Mouse (Mus musculus) neural tube, embryonic 10.5 days (tissue): ENCODE data around the gene Pakap.

Experiments used
- DNase-seq: peaks from one replicate; pipeline ENCODE4 v3.0.0-alpha.2; 2017; ENCODE audit warnings: low spot score; ENCODE audit errors: extremely low spot score

Gene Pakap

DNA sequence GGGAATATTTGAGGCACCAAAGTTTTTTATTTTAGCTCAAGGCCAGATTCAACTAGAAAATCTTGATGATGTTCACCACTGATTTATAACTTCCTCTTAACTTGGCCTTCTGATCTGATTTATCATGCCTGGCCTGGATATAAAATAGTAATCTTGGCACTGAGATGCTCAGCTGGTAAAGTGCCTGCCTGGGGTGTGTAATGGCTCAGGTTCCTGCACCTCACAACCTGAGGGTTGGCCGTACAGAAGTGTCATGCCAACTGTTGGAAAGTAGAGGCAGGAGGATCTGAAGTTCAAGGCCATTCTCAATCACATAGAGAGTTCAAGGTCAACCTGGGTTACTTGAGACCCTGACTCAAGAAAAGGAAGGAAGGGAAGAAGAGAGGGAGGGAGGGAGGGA lies 57.3 kb downstream of the Pakap start:
- DNase-seq: no peak

DNA sequence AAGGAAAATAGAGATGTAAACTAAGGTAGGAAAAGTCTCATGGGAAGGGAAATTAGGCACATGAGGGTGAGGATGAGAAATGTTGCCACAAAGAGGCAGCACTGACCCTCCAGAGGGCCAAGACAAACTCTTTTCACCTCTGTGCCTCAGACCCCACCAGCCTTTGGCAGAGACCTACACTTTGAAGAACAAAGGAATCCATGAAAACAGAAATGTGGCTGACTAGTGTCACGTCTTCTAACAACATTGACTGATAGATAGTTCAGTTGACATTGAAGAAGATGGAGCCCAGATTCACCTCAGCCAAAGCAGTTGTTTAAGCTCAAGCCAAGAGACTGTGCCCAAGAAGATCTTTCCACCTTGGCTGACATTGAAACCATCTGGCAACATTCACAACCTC lies 57.8 kb downstream of the Pakap start:
- DNase-seq: no peak

- no peak for DNase-seq
Observed at GRCm38 (mm10) chr4:57626921-57627320, 58.9 kb downstream of the Pakap start.

GRCm38 (mm10) chr4:57632386-57632785 lies 64.4 kb downstream of the Pakap start:
- no peak for DNase-seq

DNA sequence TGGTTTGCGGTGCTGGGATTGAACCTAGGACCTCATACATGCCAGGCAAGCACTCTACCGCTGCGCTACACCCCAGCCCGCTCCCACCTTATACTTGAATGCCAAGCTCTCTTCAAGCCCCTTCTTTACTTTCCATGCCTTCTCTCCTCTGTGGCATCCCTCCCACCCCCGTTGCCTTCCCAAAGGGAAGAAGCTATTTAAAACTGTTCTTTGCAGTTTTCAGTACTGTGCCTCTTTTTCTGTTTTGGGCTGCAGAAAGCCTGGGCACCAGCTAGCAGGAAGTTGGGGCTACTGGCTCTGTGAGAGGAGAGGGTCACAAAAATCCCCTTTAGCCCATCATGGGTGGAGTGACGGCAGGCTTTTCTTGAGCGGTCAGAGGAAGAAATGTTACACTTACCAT lies 65.1 kb downstream of the Pakap start:
- no peak for DNase-seq

DNA sequence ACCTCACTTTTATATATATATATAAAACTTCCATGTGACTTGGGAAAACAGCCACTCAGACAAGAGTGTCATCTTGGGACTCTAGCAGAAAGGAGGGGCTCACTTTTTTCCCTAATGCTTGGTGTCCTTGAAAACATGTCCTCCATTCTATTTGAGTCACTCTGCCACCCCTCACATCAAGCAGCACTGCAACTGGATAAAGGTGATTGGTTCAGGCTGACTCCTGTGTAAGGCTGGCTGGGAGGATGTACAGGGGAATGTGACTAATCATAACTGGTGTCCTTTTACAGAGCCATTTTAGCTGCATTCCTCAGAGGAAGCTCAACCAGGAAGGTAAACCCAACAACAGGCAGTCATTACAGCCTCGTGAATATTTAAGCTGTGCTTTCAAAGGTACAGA lies 67.0 kb downstream of the Pakap start:
- no peak for DNase-seq

- DNase-seq: no peak
Observed at GRCm38 (mm10) chr4:57636782-57637482, 69.0 kb downstream of the Pakap start.

DNA sequence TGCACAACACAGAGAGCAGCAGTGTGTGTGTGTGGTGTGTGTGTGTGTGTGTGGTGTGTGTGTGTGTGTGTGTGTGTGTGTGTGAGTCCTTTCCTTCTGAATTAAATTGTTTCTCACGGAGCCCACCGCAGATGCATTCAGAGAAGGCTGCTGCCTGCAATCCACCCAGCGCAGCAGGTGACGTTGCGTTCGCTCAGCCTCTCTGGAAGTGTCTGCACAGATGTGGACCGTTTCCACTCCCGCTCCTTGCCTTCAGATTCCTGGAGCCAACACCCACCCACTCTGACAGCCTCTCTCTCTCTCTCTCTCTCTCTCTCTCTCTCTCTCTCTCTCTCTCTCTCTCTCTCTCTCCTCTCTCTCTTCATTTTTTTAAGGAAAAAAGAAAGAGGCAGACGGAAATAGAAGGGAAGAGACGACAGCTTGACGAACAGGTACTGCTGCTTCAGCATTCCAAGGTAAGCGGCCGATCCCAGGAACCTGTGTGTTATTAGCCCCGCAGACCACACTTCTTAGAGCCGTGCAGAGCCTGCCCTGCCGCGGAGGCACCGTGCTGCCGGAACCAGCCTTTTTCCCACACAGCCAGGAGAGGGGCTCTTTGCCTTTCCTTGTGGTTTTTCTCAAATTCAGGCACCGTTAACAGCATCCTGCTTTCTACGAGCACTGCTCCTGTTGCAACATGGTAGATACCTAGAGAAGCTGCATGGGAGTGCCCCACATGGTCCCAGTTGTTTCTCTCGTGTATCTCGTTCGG lies 69.8 kb downstream of the Pakap start:
- no peak for DNase-seq

DNA sequence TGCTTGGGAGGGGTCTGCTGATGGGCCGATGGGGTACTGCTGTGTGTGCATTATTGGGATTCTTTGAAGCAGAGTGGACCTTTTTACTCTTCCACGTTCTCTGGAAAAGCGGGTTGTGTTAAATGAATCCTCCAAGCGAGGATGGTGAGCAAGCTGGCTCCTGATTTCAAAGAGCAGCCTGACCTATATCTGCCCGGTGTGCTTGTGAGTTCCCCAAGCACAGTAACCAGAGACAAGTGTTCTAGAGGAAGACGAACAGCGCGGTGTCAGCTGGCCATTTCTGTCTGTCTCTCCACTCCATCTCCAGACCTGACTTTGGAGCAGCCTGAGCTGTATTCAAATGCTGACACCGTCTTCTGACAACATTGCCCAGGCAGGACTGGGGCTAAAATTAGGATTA lies 71.0 kb downstream of the Pakap start:
- no peak for DNase-seq

GRCm38 (mm10) chr4:57640222-57640621 lies 72.2 kb downstream of the Pakap start:
- DNase-seq: no peak

GRCm38 (mm10) chr4:57640971-57641370 lies 73.0 kb downstream of the Pakap start:
- DNase-seq: no peak

GRCm38 (mm10) chr4:57650994-57651393 lies 83.0 kb downstream of the Pakap start:
- DNase-seq: no peak

DNA sequence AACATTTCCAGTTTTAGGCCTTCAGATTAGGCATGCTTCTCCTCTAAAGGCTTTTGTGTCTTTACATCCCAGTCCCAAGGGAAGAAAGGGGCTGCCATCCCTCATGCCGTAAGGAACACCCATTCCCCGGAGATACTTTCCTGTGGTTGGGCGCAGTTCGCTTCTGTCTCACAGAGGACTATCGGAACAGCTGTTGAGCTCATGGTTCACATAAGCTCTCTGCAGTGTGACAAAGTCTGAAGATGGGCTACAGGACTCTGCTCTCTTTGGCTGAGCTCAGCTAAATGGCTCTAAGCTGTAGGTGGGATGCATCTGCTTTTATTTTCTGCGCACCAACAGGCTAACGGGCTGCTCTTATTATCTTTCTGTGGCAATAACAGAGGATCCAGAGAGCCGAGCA lies 83.6 kb downstream of the Pakap start:
- no peak for DNase-seq

DNA sequence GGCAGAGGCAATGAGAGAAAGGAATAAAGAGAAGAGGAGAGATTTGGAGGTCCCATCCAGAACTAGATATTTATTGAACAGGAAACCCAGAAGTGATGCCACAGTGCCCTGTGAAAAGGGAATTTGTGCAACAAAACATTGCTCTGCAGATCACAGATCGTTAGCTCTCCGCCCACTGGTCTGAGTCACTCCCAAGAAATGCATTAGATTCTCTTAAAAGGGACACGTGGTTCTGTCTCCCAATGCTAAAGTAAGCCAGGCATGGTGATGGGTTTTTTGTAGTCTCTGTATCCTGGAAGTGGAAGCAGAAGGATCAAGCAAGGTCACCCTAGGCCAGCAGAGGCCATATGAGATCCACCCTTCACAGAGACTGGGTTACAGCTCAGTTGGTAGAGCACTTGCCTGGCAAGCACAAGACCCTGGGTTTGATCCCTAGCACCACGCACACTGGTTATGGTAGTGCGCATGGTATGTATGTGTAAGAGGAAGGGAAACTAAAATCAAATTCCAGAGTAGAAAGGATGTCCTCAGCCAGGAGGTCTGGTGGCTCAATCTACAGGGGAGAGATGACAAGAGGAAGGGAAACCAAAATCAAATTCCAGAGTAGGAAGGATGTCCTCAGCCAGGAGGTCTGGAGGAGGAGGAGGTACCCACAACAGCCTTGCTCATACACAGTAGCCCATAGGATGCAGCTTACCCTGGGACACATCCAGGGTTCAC lies 84.4 kb downstream of the Pakap start:
- DNase-seq: no peak

DNA sequence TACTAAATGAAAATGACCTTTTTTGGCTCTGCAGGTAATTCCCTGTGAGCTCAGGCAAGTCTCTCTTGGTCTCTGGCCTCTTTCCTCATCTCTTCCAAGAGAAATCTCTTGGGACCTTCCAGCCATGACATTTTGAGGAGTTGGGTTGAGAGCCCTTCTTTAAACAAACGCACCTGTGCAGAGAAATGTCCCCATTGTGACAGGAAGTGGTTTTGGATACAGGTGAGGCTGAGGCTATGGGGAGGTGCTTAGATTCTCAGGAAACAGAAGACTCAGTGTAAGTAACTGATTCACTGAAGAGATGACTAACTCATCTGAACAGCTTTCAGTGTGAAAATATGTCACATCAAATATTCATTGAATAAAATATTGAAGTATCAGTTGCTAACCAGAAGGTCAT lies 88.0 kb downstream of the Pakap start:
- no peak for DNase-seq

- DNase-seq: no peak
Observed at GRCm38 (mm10) chr4:57656388-57656787, 88.4 kb downstream of the Pakap start.

DNA sequence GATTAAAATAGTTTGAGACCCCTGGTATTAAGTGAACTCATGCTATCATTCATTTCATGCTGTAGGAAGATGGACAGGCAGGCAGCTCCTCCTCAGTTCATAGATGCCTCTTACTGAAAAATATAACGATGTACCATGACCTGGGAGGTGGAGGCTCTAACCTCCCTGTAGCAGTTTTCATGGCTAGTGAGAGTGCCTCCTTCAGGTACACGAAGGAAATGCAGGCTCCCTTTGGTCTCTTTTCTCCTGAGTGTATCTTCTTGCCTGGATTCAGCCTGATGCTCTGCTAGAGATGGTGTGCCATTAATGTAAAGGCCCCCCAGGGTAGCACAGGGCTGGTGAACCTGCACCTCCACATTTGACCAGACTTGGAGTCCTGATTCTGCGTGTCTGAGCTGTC lies 88.9 kb downstream of the Pakap start:
- DNase-seq: no peak

GRCm38 (mm10) chr4:57660470-57660869 lies 92.5 kb downstream of the Pakap start:
- no peak for DNase-seq

GRCm38 (mm10) chr4:57666101-57666500 lies 98.1 kb downstream of the Pakap start:
- DNase-seq: no peak

DNA sequence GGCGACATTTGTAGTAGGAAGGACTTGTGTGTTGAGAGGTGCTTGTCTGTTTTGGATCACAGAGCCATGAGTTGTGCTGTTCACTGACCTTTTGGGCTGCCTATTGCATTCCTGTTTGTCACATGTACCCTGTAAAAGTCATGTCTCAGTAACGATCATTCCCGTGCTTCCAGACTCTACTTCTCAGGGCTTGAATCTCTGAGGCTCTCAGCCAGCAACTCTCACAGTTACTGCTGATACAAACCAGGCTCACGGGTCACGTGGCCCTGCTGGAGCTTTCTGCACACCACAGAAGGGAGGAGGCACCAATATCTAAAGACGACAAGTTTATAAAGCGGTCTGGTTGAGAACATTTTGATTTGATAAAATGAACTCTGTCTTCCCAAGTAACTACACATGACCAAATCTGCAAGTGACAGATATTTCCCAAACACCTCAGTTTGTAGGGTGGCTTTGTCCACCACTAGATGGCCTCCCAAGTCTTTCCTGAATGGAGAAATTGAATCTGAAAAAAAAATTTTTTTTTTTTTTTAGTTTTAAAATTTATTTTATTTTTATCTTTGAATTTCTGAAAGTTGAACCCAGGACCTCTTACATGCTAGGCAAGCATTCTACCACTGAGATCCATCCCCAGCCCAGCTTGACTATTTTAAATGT lies 103.0 kb downstream of the Pakap start:
- DNase-seq: no peak

- no peak for DNase-seq
Observed at GRCm38 (mm10) chr4:57672541-57672940, 104.6 kb downstream of the Pakap start.
